Mouse (Mus musculus) bone marrow macrophage, adult 2 months (primary cell): ENCODE data around the gene Lmo7.

ENCODE experiments used
- CTCF ChIP-seq: IDR thresholded peaks from 2 replicates; pipeline ENCODE4 v1.5.1; 2012; ENCODE audit warnings: low read depth, mild to moderate bottlenecking, low read length, moderate library complexity
- POLR2A ChIP-seq: IDR thresholded peaks from 2 replicates; pipeline ENCODE4 v1.6.1; 2012; ENCODE audit warnings: mild to moderate bottlenecking, low read depth, low read length, borderline replicate concordance

DNA sequence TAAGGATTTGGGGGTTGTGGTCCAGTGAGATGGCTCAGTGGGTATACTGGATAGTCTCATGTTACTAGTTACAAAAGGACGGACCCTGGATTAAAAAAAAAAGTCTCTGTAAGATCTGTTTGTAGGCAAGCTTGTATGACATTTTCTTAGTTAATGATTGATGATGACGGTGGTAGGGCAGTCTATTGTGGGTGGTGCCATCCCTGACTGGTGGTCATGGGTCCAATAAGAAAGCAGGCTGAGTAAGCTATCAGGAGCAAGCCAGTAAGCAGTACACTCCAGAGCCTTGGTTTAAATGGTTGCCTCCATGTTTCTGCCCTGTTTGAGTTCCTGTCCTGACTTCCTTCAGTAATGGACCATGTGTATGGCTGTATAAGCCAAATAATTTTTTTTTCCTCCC is 106.6 kb downstream of the Lmo7 start:
- TF ChIP-seq CTCF (no peak), POLR2A (no peak)
